Mouse (Mus musculus) erythroblast, embryonic 14.5 days (primary cell): ENCODE results near the gene Ctnnd2.

Source experiments
- GATA1 ChIP-seq: IDR thresholded peaks from 2 replicates; pipeline ENCODE4 v1.6.1; 2012; ENCODE audit warnings: low read length, inconsistent platforms, mixed read lengths
- TAL1 ChIP-seq: IDR thresholded peaks from 3 replicates; pipeline ENCODE4 v1.6.1; 2012; ENCODE audit warnings: low read length, inconsistent platforms, mixed read lengths

DNA sequence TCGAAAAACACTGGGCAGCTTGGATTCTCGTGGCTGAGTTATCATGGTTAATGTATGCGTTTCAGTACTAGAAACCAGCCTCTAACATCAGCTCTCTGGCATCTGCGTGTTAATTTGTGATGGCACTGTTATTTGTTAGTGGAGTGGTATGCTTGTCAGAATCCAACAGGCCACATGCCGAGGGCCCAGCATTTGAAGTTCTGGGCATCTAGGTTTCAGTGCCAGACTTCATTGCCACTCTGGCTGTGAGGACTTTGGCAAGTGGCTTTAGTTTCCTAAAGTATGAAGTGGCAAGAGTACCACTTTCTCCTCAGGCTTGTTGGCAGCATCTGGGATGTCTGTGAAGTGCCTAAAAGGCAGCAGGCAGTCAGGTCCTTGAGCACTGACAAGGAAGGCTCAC, 415.1 kb downstream of the Ctnnd2 start:
- no peak for TF ChIP-seq GATA1
- TF ChIP-seq TAL1, result no peak
